Mouse (Mus musculus): Measurements from ENCODE around the gene Cul7. TPM values are rescaled to one million over a fixed set of nuclear protein-coding genes. Genes with fewer than 3 reads are reported as not detected.
A peak's percentile ranks its signal among the peaks of the same experiment; 100 is the strongest.

The Cul7 gene
- polyA plus RNA-seq, 1 experiment from 2014 or later, result 62.2 TPM

- peaks cover 31% of the 10 kb centered on the region for H3K4me1 ChIP-seq (ENCODE audit: insufficient read depth, low read length)
- peak overlapping the region; percentile 82 for H3K9ac ChIP-seq (replicated peaks; ENCODE audit: low read length)
- peaks cover 48% of the 10 kb centered on the region for H3K36me3 ChIP-seq (ENCODE audit: insufficient read depth, low read length)
- ATAC-seq (ENCODE audit: low FRiP score, low TSS enrichment), result peak; percentile 44
- peak overlapping the region; percentile 91 for H3K4me3 ChIP-seq (ENCODE audit: low read length)
- H3K4me2 ChIP-seq (replicated peaks; ENCODE audit: low read depth, low read length), result peak overlapping the region; percentile 70
- H3K9me3 ChIP-seq (ENCODE audit: low read length), result no peaks in the 10 kb centered on the region
- no peaks in the 10 kb centered on the region for H3K27me3 ChIP-seq (ENCODE audit: insufficient read depth, low read length)
- WGBS, result 0% methylated on average over 33 of the region's 34 CpGs
- peak overlapping the region; percentile 97 for H3K27ac ChIP-seq (ENCODE audit: low read length)
These were observed 30.0 kb downstream of the Cul7 start for GRCm38 (mm10) chr17:46679843-46680759.

- H3K27ac ChIP-seq (ENCODE audit: low read length), result peak within 1 kb of the TSS; percentile 97
- H3K4me3 ChIP-seq (ENCODE audit: low read length), result peak within 1 kb of the TSS; percentile 91
- H3K4me2 ChIP-seq (replicated peaks; ENCODE audit: low read depth, low read length), result peak within 1 kb of the TSS; percentile 75
- peak within 1 kb of the TSS; percentile 82 for H3K9ac ChIP-seq (replicated peaks; ENCODE audit: low read length)
- no peaks in the 10 kb centered on the region for H3K27me3 ChIP-seq (ENCODE audit: insufficient read depth, low read length)
- under 1% methylated on average over 49 of the region's 49 CpGs for WGBS
- H3K4me1 ChIP-seq (ENCODE audit: insufficient read depth, low read length), result peaks cover 28% of the 10 kb centered on the region
- peak; percentile 97 for ATAC-seq (ENCODE audit: low FRiP score, low TSS enrichment)
- peaks cover 54% of the 10 kb centered on the region for H3K36me3 ChIP-seq (ENCODE audit: insufficient read depth, low read length)
- no peaks in the 10 kb centered on the region for H3K9me3 ChIP-seq (ENCODE audit: low read length)
These were observed 30.7 kb downstream of the Cul7 start, which contains the start of gene Klhdc3 for GRCm38 (mm10) chr17:46680760-46681373. TSS of gene Klhdc3 (minus strand) at chr17:46680914.

GRCm38 (mm10) chr17:46681466-46682118 lies 31.5 kb downstream of the Cul7 start:
- H3K4me3 ChIP-seq (ENCODE audit: low read length), result peak overlapping the region; percentile 91
- no peak for ATAC-seq (ENCODE audit: low FRiP score, low TSS enrichment)
- peak overlapping the region; percentile 74 for H3K9ac ChIP-seq (replicated peaks; ENCODE audit: low read length)
- H3K27ac ChIP-seq (ENCODE audit: low read length), result peak overlapping the region; percentile 75; the same call in 1 of the 2 replicates
- H3K4me1 ChIP-seq (ENCODE audit: insufficient read depth, low read length), result peaks cover 28% of the 10 kb centered on the region
- peaks cover 54% of the 10 kb centered on the region for H3K36me3 ChIP-seq (ENCODE audit: insufficient read depth, low read length)
- H3K4me2 ChIP-seq (replicated peaks; ENCODE audit: low read depth, low read length), result peak overlapping the region; percentile 75
- 25% methylated on average over 12 of the region's 12 CpGs for WGBS
- H3K9me3 ChIP-seq (ENCODE audit: low read length), result no peaks in the 10 kb centered on the region
- H3K27me3 ChIP-seq (ENCODE audit: insufficient read depth, low read length), result no peaks in the 10 kb centered on the region

GRCm38 (mm10) chr17:46682654-46683389 lies 32.7 kb downstream of the Cul7 start:
- H3K27me3 ChIP-seq (ENCODE audit: insufficient read depth, low read length), result no peaks in the 10 kb centered on the region
- H3K9ac ChIP-seq (replicated peaks; ENCODE audit: low read length), result no peak overlapping the region
- 87% methylated on average over 16 of the region's 16 CpGs for WGBS
- ATAC-seq (ENCODE audit: low FRiP score, low TSS enrichment), result no peak
- no peak overlapping the region for H3K4me3 ChIP-seq (ENCODE audit: low read length)
- peaks cover 51% of the 10 kb centered on the region for H3K36me3 ChIP-seq (ENCODE audit: insufficient read depth, low read length)
- no peak overlapping the region for H3K4me2 ChIP-seq (replicated peaks; ENCODE audit: low read depth, low read length)
- no peak overlapping the region for H3K27ac ChIP-seq (ENCODE audit: low read length)
- peaks cover 28% of the 10 kb centered on the region for H3K4me1 ChIP-seq (ENCODE audit: insufficient read depth, low read length)
- no peaks in the 10 kb centered on the region for H3K9me3 ChIP-seq (ENCODE audit: low read length)

GRCm38 (mm10) chr17:46685913-46686312 lies 35.8 kb downstream of the Cul7 start:
- H3K4me1 ChIP-seq (ENCODE audit: insufficient read depth, low read length), result peaks cover 8% of the 10 kb centered on the region
- 90% methylated on average over 6 of the region's 6 CpGs for WGBS
- ATAC-seq (ENCODE audit: low FRiP score, low TSS enrichment), result no peak
- no peak overlapping the region for H3K4me3 ChIP-seq (ENCODE audit: low read length)
- no peaks in the 10 kb centered on the region for H3K27me3 ChIP-seq (ENCODE audit: insufficient read depth, low read length)
- no peak overlapping the region for H3K4me2 ChIP-seq (replicated peaks; ENCODE audit: low read depth, low read length)
- H3K27ac ChIP-seq (ENCODE audit: low read length), result no peak overlapping the region
- H3K9me3 ChIP-seq (ENCODE audit: low read length), result no peaks in the 10 kb centered on the region
- H3K36me3 ChIP-seq (ENCODE audit: insufficient read depth, low read length), result peaks cover 50% of the 10 kb centered on the region
- no peak overlapping the region for H3K9ac ChIP-seq (replicated peaks; ENCODE audit: low read length)

GRCm38 (mm10) chr17:46690665-46691064 lies 40.5 kb downstream of the Cul7 start:
- no peak overlapping the region for H3K9ac ChIP-seq (replicated peaks; ENCODE audit: low read length)
- H3K36me3 ChIP-seq (ENCODE audit: insufficient read depth, low read length), result peaks cover 27% of the 10 kb centered on the region
- ATAC-seq (ENCODE audit: low FRiP score, low TSS enrichment), result no peak
- no peak overlapping the region for H3K4me3 ChIP-seq (ENCODE audit: low read length)
- no peaks in the 10 kb centered on the region for H3K27me3 ChIP-seq (ENCODE audit: insufficient read depth, low read length)
- H3K4me1 ChIP-seq (ENCODE audit: insufficient read depth, low read length), result no peaks in the 10 kb centered on the region
- no peak overlapping the region for H3K27ac ChIP-seq (ENCODE audit: low read length)
- no peak overlapping the region for H3K4me2 ChIP-seq (replicated peaks; ENCODE audit: low read depth, low read length)
- whole genome bisulfite sequencing, result 95% methylated on average over 12 of the region's 12 CpGs
- H3K9me3 ChIP-seq (ENCODE audit: low read length), result no peaks in the 10 kb centered on the region

- Histone ChIP-seq H3K4me2 (replicated peaks; ENCODE audit: low read depth, low read length) (no peak overlapping the region), H3K9ac (replicated peaks; ENCODE audit: low read length) (no peak overlapping the region), H3K9me3 (ENCODE audit: low read length) (no peaks in the 10 kb centered on the region), H3K4me3 (ENCODE audit: low read length) (no peak overlapping the region), H3K36me3 (ENCODE audit: insufficient read depth, low read length) (peaks cover 19% of the 10 kb centered on the region), H3K27ac (ENCODE audit: low read length) (no peak overlapping the region), H3K4me1 (ENCODE audit: insufficient read depth, low read length) (no peaks in the 10 kb centered on the region), H3K27me3 (ENCODE audit: insufficient read depth, low read length) (no peaks in the 10 kb centered on the region)
- ATAC-seq (ENCODE audit: low FRiP score, low TSS enrichment), result no peak
- WGBS, result 91% methylated on average over 2 of the region's 2 CpGs
These were observed 41.3 kb downstream of the Cul7 start for GRCm38 (mm10) chr17:46691390-46691789.

- H3K27me3 ChIP-seq (ENCODE audit: insufficient read depth, low read length), result no peaks in the 10 kb centered on the region
- H3K36me3 ChIP-seq (ENCODE audit: insufficient read depth, low read length), result peaks cover 10% of the 10 kb centered on the region; the same call in 1 of the 2 replicates
- H3K27ac ChIP-seq (ENCODE audit: low read length), result no peak overlapping the region
- 46% methylated on average over 1 of the region's 1 CpGs for WGBS
- no peak overlapping the region for H3K4me3 ChIP-seq (ENCODE audit: low read length)
- H3K4me2 ChIP-seq (replicated peaks; ENCODE audit: low read depth, low read length), result no peak overlapping the region
- H3K4me1 ChIP-seq (ENCODE audit: insufficient read depth, low read length), result no peaks in the 10 kb centered on the region
- no peaks in the 10 kb centered on the region for H3K9me3 ChIP-seq (ENCODE audit: low read length)
- ATAC-seq (ENCODE audit: low FRiP score, low TSS enrichment), result no peak
- H3K9ac ChIP-seq (replicated peaks; ENCODE audit: low read length), result no peak overlapping the region
These were observed 44.5 kb downstream of the Cul7 start for GRCm38 (mm10) chr17:46694517-46695063.

GRCm38 (mm10) chr17:46698515-46698914 lies 48.4 kb downstream of the Cul7 start:
- no peak overlapping the region for H3K27ac ChIP-seq (ENCODE audit: low read length)
- H3K36me3 ChIP-seq (ENCODE audit: insufficient read depth, low read length), result no peaks in the 10 kb centered on the region; the same call in 1 of the 2 replicates
- H3K9ac ChIP-seq (replicated peaks; ENCODE audit: low read length), result no peak overlapping the region
- H3K9me3 ChIP-seq (ENCODE audit: low read length), result no peaks in the 10 kb centered on the region
- no peaks in the 10 kb centered on the region for H3K27me3 ChIP-seq (ENCODE audit: insufficient read depth, low read length)
- peaks cover 21% of the 10 kb centered on the region for H3K4me1 ChIP-seq (ENCODE audit: insufficient read depth, low read length)
- H3K4me2 ChIP-seq (replicated peaks; ENCODE audit: low read depth, low read length), result no peak overlapping the region
- no peak for ATAC-seq (ENCODE audit: low FRiP score, low TSS enrichment)
- H3K4me3 ChIP-seq (ENCODE audit: low read length), result no peak overlapping the region
- 76% methylated on average over 6 of the region's 6 CpGs for WGBS

Measured in kidney, embryonic 16.5 days (tissue).